Mouse (Mus musculus) gastrocnemius, postnatal 36 days (tissue): ENCODE results near the gene Zbtb20. TPM values are rescaled to one million over a fixed set of nuclear protein-coding genes. Genes with fewer than 3 reads are reported as not detected.
A peak's percentile ranks its signal among the peaks of the same experiment; 100 is the strongest.

Source experiments
- DNase-seq, 2 experiments: peaks; one replicate each; pipeline ENCODE4 v3.0.0; 2022
- intact Hi-C: fragments of 180-260 bp; cut with DNase I; formaldehyde crosslinking; loops from one replicate; pipeline ENCODE4 v1.15.1; 2025
- total RNA-seq, 2 experiments: library from RNA; stranded (reverse); gene quantifications; 2 replicates each; pipeline ENCODE4 v1.2.3; 2021

The Zbtb20 gene
- total RNA-seq, 2 experiments from 2014 or later: 88.0 to 95.5 TPM

GRCm38 (mm10) chr16:43260862-43261261 lies 385.2 kb downstream of the Zbtb20 start:
- intact Hi-C loops: no loop called here
- DNase-seq: no peak

DNA sequence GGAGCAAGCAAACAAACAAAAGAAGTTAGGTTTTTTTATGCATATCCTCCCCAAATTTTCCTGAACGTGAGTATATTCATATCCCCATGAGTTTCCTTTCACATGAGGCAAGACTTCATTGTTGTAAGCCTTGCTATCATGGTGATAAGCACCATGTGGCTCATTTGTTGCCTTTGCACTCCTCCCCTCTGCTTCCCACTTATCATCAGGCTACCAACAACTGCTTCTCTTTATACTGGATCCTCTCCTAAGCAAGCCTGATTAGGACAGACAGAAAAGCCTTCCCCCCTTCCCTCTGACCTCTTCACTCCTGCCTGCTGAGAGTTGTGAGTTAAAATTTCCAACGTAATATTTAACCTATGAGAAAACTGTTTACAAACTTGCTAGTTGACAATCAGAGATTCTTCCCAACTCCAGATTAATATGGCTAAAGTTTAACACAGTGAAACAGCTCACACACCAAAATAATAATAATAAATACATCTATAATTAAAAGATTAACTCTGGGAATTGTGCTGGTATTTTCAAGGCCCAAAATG lies 398.4 kb downstream of the Zbtb20 start:
- DNase-seq: no peak
- intact Hi-C loops: no loop called here

- intact Hi-C loops: no loop called here
- no peak for DNase-seq
These were observed 401.1 kb downstream of the Zbtb20 start for GRCm38 (mm10) chr16:43276764-43277163.

GRCm38 (mm10) chr16:43286319-43286718 lies 410.6 kb downstream of the Zbtb20 start:
- no peak for DNase-seq
- intact Hi-C loops: no loop called here

DNA sequence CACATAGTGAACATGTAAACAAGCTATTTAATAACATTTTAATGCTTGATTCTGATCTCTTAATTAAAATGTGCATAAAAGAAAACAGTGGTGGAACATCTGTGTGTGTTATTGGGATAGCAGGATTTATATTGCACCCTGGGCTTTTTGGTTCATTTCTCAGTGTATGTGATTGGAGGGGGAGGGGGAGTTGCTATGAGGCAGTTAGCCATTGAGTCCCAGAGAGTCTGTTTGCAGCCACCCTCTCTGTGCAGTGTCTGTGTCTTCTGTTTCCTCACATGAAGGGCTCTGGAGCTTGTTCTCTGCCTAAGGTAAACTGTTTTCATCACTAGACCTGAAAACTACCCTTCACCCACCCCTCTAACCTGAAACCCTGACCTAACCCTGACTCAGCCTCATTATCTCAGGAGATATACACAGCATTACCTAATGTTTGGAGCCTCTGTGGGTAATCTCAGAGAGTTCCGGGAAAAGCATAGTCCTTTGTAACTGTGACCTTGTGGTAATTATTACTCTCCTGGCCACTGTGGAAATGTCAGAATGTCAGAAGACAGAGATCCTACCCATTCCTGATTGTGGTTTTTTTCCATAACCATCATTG lies 411.2 kb downstream of the Zbtb20 start:
- no peak for DNase-seq
- intact Hi-C loops: no loop called here

GRCm38 (mm10) chr16:43291423-43291822 lies 415.7 kb downstream of the Zbtb20 start:
- intact Hi-C loops: no loop called here
- no peak for DNase-seq

- no peak for DNase-seq
- intact Hi-C loops: no loop called here
These were observed 422.4 kb downstream of the Zbtb20 start for GRCm38 (mm10) chr16:43297953-43298596.

- no peak for DNase-seq
- intact Hi-C loops: no loop called here
These were observed 424.7 kb downstream of the Zbtb20 start for GRCm38 (mm10) chr16:43300420-43300819.

- no peak for DNase-seq
- intact Hi-C loops: no loop called here
These were observed 426.5 kb downstream of the Zbtb20 start for GRCm38 (mm10) chr16:43302171-43302570.

DNA sequence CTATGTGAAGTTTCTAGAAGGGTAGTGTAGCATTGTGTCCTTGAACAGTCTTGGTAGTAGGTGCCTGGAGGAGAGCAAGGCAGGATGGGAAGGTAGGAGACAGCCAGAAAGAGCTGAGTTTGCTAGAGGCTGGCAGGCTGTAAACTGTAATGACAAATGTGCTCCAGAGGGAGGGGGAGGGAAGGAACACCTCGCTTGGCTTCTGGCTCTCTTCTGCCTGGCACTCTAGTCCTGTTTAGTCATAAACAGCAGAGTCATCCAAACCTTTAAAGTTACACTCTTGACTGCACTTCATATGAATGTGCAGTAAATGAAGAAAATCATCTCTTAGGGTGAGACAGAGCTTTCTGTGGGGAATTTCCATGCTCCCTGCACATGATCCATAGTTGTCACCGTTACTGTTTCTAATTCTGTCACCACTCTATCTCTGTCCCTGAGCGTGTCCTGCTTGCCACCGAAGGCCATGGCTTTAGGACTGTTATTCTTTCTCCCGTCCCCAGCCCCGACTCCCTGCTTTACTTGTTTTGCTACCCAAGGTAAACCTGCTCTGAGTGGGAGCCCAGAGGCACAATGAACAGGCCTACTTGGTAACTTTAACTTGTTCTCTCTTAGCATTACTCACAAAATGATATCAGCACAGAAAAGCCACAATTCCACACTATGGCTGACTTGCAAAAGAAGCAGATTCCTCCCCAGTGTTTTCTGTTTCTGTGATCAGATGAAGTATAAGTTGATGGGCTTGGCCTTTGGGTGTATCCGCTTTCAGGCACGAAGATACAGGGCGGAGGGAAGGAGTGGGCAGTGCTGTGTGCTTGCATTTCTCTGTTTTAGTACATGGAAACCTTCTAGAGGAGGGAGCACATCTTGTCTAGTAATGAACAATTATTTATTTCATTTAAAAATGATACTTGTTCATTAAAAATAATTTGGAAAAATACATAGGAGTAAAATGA lies 427.8 kb downstream of the Zbtb20 start:
- intact Hi-C loops: no loop called here
- peak in 1 of 2 experiments; percentile 12 for DNase-seq

DNA sequence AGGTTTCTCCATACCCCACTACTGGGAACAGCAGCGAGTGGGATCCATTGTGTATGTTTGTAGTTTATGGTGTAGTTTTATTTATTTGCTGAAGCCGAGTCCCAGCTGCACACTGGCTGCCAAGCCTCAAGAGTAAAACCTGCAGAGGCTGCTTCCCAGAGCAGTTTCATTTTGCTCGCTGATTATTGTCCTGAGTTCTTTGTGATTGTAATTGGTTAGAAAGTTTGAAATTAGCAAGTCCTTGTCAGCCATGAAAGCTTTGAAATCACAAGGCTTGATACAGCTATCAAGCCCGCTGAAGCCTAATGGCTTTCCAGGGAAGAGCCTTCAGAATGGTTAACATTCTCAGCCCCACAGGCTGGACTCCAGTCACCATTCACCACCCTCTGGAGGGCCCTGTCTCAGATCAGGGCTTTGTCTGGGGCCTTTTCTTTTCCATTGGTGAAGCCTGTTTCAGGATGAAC lies 434.3 kb downstream of the Zbtb20 start:
- DNase-seq: no peak

DNA sequence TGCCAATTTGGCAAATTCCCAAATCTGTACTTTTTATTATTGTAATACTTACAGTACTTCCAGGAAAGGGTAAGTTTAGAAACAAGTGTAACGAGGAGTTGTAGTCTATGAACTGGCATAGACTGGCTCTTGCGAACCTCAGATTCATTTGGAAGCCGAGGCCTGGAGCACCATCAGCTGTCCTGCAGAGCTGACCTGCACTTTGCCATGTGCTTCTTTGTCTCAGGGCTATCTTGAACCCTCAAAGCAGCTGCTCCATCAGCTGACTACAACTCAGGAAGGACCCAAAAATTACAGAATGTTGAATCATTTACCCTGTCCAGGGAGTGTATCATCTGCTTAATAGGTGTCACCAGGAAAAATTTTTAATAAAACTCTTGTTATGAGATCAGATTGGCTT lies 448.3 kb downstream of the Zbtb20 start:
- DNase-seq: no peak
- intact Hi-C loops: no loop called here

More for the DNA sequence above, 434.3 kb downstream of the Zbtb20 start:
- intact Hi-C loops: loop anchor here (5.0 kb wide), 1 partner anchor 52 kb away; no protein-coding TSS in a partner anchor

DNA sequence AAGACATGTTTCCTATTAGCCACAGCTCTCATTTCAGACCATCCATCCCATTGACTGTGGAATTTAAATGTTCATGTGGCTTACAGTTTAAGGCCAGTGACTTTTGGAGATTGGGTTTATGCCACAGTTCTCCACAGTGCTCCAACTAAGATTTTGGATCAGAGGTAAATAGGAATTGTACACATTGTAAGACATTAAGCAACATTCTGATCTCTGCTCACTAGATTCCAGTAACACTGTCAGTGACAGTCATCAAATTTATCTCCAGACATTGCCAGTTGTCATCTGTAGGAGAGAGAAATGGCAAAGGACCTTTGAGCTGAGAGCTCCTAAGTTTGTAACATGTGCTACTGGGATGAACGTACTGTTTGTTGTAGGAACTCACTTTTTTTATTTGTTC lies 452.5 kb downstream of the Zbtb20 start:
- intact Hi-C loops: no loop called here
- no peak for DNase-seq

GRCm38 (mm10) chr16:43330206-43330605 lies 454.5 kb downstream of the Zbtb20 start:
- DNase-seq: no peak
- intact Hi-C loops: no loop called here

DNA sequence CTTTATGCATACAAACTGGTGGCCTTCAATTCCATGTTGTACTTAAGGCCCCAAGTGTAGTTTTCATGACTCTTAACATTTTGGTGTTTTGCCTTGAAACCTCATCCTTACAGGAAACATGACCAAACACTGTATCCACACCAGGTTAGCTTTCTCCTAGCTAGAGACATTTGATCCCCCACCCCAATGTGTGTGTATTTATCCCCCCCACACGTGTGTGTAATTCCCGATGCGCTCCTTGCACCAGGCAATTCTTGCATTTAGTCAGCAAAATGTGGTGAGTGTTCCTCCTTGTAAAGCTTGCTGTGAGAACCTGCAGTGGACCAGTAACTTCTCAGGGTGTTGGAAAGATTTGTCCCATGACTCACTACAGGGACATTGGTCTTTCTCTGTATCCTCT lies 455.8 kb downstream of the Zbtb20 start:
- DNase-seq: no peak
- intact Hi-C loops: no loop called here

- DNase-seq: no peak
- intact Hi-C loops: no loop called here
These were observed 457.1 kb downstream of the Zbtb20 start for GRCm38 (mm10) chr16:43332734-43333133.

- intact Hi-C loops: no loop called here
- DNase-seq: no peak
These were observed 457.6 kb downstream of the Zbtb20 start for GRCm38 (mm10) chr16:43333265-43333664.

- peak in 1 of 2 experiments; percentile 20 for DNase-seq
- intact Hi-C loops: no loop called here
These were observed 458.9 kb downstream of the Zbtb20 start for GRCm38 (mm10) chr16:43334411-43335150.

GRCm38 (mm10) chr16:43335151-43335823 lies 459.6 kb downstream of the Zbtb20 start:
- intact Hi-C loops: no loop called here
- peak in 1 of 2 experiments; percentile 32 for DNase-seq

DNA sequence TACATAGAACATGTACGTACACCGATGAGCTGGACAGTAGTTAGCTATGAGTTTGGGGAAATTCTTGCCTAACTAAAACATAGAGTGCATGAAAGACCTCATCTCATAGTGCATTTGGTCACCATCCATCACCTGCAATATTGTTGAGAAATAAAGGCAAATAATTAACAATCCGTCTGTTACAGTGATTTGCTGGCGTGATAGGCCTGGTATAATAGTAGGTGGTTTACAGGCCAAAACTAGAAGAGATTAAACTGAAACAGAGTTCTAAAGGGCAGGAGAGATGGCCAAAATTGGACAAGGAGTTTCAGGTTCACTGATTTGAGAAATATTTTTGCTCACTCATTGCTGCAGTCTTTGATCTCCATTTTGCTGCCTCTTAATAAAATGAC lies 460.1 kb downstream of the Zbtb20 start:
- no peak for DNase-seq
- intact Hi-C loops: no loop called here
